Mouse (Mus musculus) heart, adult 9 months (tissue): ENCODE measurements at regions not wholly inside any gene's neighbourhood (a gene's known extent, or its start where the extent isn't known, plus 50 kb on each side); places are given as distances from the start of the nearest gene placed in this dataset.

Experiments
- DNase-seq, 2 experiments: peaks; one replicate each; pipeline ENCODE4 v3.0.0; 2022; ENCODE audit warnings: low spot score in 2 of 2

- DNase-seq = no peak
Observed at GRCm38 (mm10) chr9:90827474-90827873, 534.7 kb upstream of the Zic4 start.

GRCm38 (mm10) chr9:90828701-90829100 is 533.5 kb upstream of the Zic4 start:
- DNase-seq = no peak

GRCm38 (mm10) chr9:90830704-90831103 is 531.5 kb upstream of the Zic4 start:
- DNase-seq = no peak

- DNase-seq = no peak
Observed at GRCm38 (mm10) chr9:90833743-90834539, 528.3 kb upstream of the Zic4 start.

- no peak for DNase-seq
Observed at GRCm38 (mm10) chr9:90838184-90838926, 523.9 kb upstream of the Zic4 start.

GRCm38 (mm10) chr9:90851044-90851443 is 511.2 kb upstream of the Zic4 start:
- DNase-seq = no peak

- DNase-seq = no peak
Observed at GRCm38 (mm10) chr9:90871636-90872035, 490.6 kb upstream of the Zic4 start.

GRCm38 (mm10) chr9:90884467-90884866 is 477.7 kb upstream of the Zic4 start:
- DNase-seq = no peak

GRCm38 (mm10) chr9:90887405-90887804 is 474.8 kb upstream of the Zic4 start:
- DNase-seq = no peak

GRCm38 (mm10) chr9:90890801-90891200 is 471.4 kb upstream of the Zic4 start:
- no peak for DNase-seq

GRCm38 (mm10) chr9:90892816-90893215 is 469.4 kb upstream of the Zic4 start:
- no peak for DNase-seq

- DNase-seq = no peak
Observed at GRCm38 (mm10) chr9:90903557-90903956, 458.7 kb upstream of the Zic4 start.

- DNase-seq = no peak
Observed at GRCm38 (mm10) chr9:90906106-90906505, 456.1 kb upstream of the Zic4 start.

- DNase-seq = no peak
Observed at GRCm38 (mm10) chr9:90906684-90907083, 455.5 kb upstream of the Zic4 start.

GRCm38 (mm10) chr9:90954613-90955012 is 407.6 kb upstream of the Zic4 start:
- DNase-seq = no peak

- no peak for DNase-seq
Observed at GRCm38 (mm10) chr9:90961436-90961835, 400.8 kb upstream of the Zic4 start.

GRCm38 (mm10) chr9:90964043-90964442 is 398.2 kb upstream of the Zic4 start:
- no peak for DNase-seq

- no peak for DNase-seq
Observed at GRCm38 (mm10) chr9:90978730-90979129, 383.5 kb upstream of the Zic4 start.

- DNase-seq = no peak
Observed at GRCm38 (mm10) chr9:90980023-90980802, 382.0 kb upstream of the Zic4 start.

GRCm38 (mm10) chr9:90999178-90999577 is 363.0 kb upstream of the Zic4 start:
- DNase-seq = no peak

- no peak for DNase-seq
Observed at GRCm38 (mm10) chr9:91004214-91004613, 358.0 kb upstream of the Zic4 start.

- no peak for DNase-seq
Observed at GRCm38 (mm10) chr9:91040546-91040945, 321.7 kb upstream of the Zic4 start.
